15 mouse cellular contexts compared by ENCODE assay signal in genomic region chr16:75929536-75930221, GRCm38 (mm10).
A peak's percentile ranks its signal among the peaks of the same experiment; 100 is the strongest.
DNase-seq lines count a peak whose midpoint lies in the region; ATAC-seq lines count a peak whose summit lies in the region.
"Had no signal": no experiment of that assay in that cellular context is flagged by ENCODE, and none has a peak within 500 bp of the region (broad histone marks: within the 10 kb centered on the region; RNA-seq: fewer than 3 reads in every experiment).

No protein-coding gene starts in this region.

- no peak overlapping the region for H3K27ac ChIP-seq in forebrain, embryonic 12.5 days
- H3K27ac ChIP-seq in forebrain, embryonic 13.5 days, result no peak overlapping the region
- H3K27ac ChIP-seq: heart, adult 2 months had no signal

- no peak overlapping the region for H3K4me2 ChIP-seq in forebrain, embryonic 12.5 days
- H3K4me2 ChIP-seq in forebrain, embryonic 13.5 days, result no peak overlapping the region

- no peak overlapping the region for H3K9ac ChIP-seq in forebrain, embryonic 12.5 days
- no peak overlapping the region for H3K9ac ChIP-seq in forebrain, embryonic 13.5 days

- no peaks in the 10 kb centered on the region for H3K4me1 ChIP-seq in forebrain, embryonic 12.5 days
- H3K4me1 ChIP-seq in forebrain, embryonic 13.5 days, result no peaks in the 10 kb centered on the region

- no peaks in the 10 kb centered on the region for H3K36me3 ChIP-seq in forebrain, embryonic 12.5 days (replicated peaks)
- H3K36me3 ChIP-seq in forebrain, embryonic 13.5 days (ENCODE audit: poor library complexity, severe bottlenecking), result no peaks in the 10 kb centered on the region

- 0 out of 2 replicates have a peak, but pooled peaks have one; percentile 20 for ATAC-seq in forebrain, embryonic 12.5 days (ENCODE audit: low FRiP score)
- ATAC-seq in forebrain, embryonic 13.5 days, result no peak
- ATAC-seq in megakaryocyte, adult 5-6 weeks (ENCODE audit: poor library complexity, severe bottlenecking), result peak; percentile 80

- H3K27me3 ChIP-seq in forebrain, embryonic 12.5 days, result no peaks in the 10 kb centered on the region
- H3K27me3 ChIP-seq in forebrain, embryonic 13.5 days, result no peaks in the 10 kb centered on the region

- 76% methylated on average over 11 of the region's 11 CpGs for WGBS in forebrain, embryonic 12.5 days
- WGBS in forebrain, embryonic 13.5 days, result 76% methylated on average over 11 of the region's 11 CpGs

- no peaks in the 10 kb centered on the region for H3K9me3 ChIP-seq in forebrain, embryonic 12.5 days
- no peaks in the 10 kb centered on the region for H3K9me3 ChIP-seq in forebrain, embryonic 13.5 days (replicated peaks)

- no peak overlapping the region for H3K4me3 ChIP-seq in forebrain, embryonic 12.5 days (replicated peaks)
- H3K4me3 ChIP-seq in forebrain, embryonic 13.5 days, result no peak overlapping the region
- H3K4me3 ChIP-seq: heart, adult 2 months; myocyte had no signal

- DNase-seq in retina, embryonic 14.5 days (ENCODE audit: low spot score), result peak; percentile 8
- no peak for DNase-seq in retina, postnatal 1 day
- DNase-seq in retina, postnatal 7 days (ENCODE audit: low read depth, low spot score), result peak; percentile 0
- no peak for DNase-seq in cerebellum, adult 11-12 months
- no peak for DNase-seq in adrenal gland, adult 2 months
- DNase-seq: heart, adult 2 months; heart, postnatal 14 days; kidney, adult 8-10 months; liver; right cerebral cortex, postnatal 25 days; thymus, postnatal 14 days had no signal

Comparison
In these comparisons a context has a peak if more than half of its experiments do, and no peak if none do; other contexts are left out.
1. DNase-seq: peak in retina, embryonic 14.5 days (single experiment) and retina, postnatal 7 days (single experiment); none in retina, postnatal 1 day (single experiment), cerebellum, adult 11-12 months (single experiment) and adrenal gland, adult 2 months (single experiment).